7 mouse cellular contexts compared by ENCODE assay signal in the genomic region with DNA sequence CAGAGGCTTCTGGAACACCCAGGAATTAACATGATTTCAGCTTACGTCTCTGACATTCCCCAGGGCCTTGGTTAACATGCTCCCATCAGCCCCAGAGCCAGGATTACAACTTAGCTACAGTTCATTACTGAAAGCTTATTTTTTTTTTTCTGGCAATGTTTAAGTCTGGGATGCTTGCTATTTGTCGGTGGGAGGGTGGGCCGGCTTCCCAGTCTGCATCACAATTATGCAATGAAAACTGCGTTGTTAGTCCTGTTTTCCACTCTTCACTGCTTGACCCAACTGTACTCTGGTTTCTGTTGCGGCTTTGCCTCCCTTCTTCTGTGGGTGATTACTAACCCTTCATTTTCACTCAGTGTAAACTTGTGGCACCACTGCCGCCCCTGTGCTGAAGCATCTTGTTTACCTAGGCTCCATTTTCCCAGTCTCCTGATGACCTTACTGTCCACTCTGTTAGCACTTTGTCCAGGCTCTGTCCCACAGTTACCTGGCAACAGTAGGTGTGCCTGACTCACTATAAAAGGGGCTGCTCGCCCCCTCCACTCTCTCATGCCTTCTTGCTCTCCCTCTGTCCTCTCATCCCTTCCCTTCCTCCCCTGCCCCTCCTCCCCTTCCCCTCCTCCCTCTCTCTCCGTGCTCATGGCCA. TPM values are rescaled to one million over a fixed set of nuclear protein-coding genes. Genes with fewer than 3 reads are reported as not detected.
DNase-seq lines count a peak whose midpoint lies in the region; ATAC-seq and TF ChIP-seq lines count a peak whose summit lies in the region.

No protein-coding gene starts in this region.

- H3K9me3 ChIP-seq in embryonic facial prominence, embryonic 14.5 days (ENCODE audit: control insufficient read depth, low read length): no peaks in the 10 kb centered on the region
- no peaks in the 10 kb centered on the region for H3K9me3 ChIP-seq in midbrain, postnatal 0 days (ENCODE audit: low read length)

- WGBS in embryonic facial prominence, embryonic 14.5 days: 44% methylated on average over 8 of the region's 8 CpGs
- WGBS in midbrain, postnatal 0 days: 40% methylated on average over 8 of the region's 8 CpGs

- H3K4me3 ChIP-seq in embryonic facial prominence, embryonic 14.5 days (ENCODE audit: low read depth, low read length): no peak overlapping the region
- no peak overlapping the region for H3K4me3 ChIP-seq in midbrain, postnatal 0 days (ENCODE audit: low read depth, low read length)

- H3K36me3 ChIP-seq in embryonic facial prominence, embryonic 14.5 days (ENCODE audit: control insufficient read depth, insufficient read depth, low read length): no peaks in the 10 kb centered on the region
- no peaks in the 10 kb centered on the region for H3K36me3 ChIP-seq in midbrain, postnatal 0 days (ENCODE audit: insufficient read depth, low read length)

- peak overlapping the region; percentile 16; the same call in 1 of the 2 replicates for H3K4me2 ChIP-seq in embryonic facial prominence, embryonic 14.5 days (ENCODE audit: low read depth, low read length)
- no peak overlapping the region for H3K4me2 ChIP-seq in midbrain, postnatal 0 days (ENCODE audit: low read depth, low read length, poor library complexity, severe bottlenecking)

- H3K27ac ChIP-seq in embryonic facial prominence, embryonic 14.5 days (replicated peaks; ENCODE audit: low read depth, low read length): peak overlapping the region; percentile 76
- H3K27ac ChIP-seq in midbrain, postnatal 0 days (ENCODE audit: low read depth, low read length): no peak overlapping the region

- no peaks in the 10 kb centered on the region for H3K27me3 ChIP-seq in embryonic facial prominence, embryonic 14.5 days (replicated peaks; ENCODE audit: control insufficient read depth, insufficient read depth, low read length)
- no peaks in the 10 kb centered on the region for H3K27me3 ChIP-seq in midbrain, postnatal 0 days (ENCODE audit: insufficient read depth, low read length)

- peak; percentile 60 for ATAC-seq in embryonic facial prominence, embryonic 14.5 days (ENCODE audit: low read depth)
- no peak for ATAC-seq in midbrain, postnatal 0 days (ENCODE audit: low FRiP score)

- no peak overlapping the region for H3K9ac ChIP-seq in embryonic facial prominence, embryonic 14.5 days (ENCODE audit: low read depth, low read length)
- no peak overlapping the region for H3K9ac ChIP-seq in midbrain, postnatal 0 days (replicated peaks; ENCODE audit: low read length, poor library complexity, severe bottlenecking)

- DNase-seq in kidney, postnatal 4 days: peak; percentile 45 to 62
- no peak for DNase-seq in kidney, adult 8-10 months
- peak; percentile 85 for DNase-seq in embryonic facial prominence, embryonic 14.5 days (ENCODE audit: low spot score)
- DNase-seq in heart, postnatal 25 days (ENCODE audit: low spot score): peak; percentile 20
- DNase-seq in midbrain, postnatal 0 days (ENCODE audit: low spot score): peak; percentile 10
- no peak for DNase-seq in left cerebral cortex, postnatal 4 days
- DNase-seq in left cerebral cortex, adult 11 months (ENCODE audit: low spot score): no peak

- intact Hi-C loops in heart, postnatal 25 days (cut with DNase I): no loop called here
- intact Hi-C loops in left cerebral cortex, postnatal 4 days (cut with DNase I): no loop called here

- TF ChIP-seq CTCF in midbrain, postnatal 0 days (IDR thresholded peaks at IDR 0.05): no peak

- peaks cover 14% of the 10 kb centered on the region for H3K4me1 ChIP-seq in embryonic facial prominence, embryonic 14.5 days (ENCODE audit: control insufficient read depth, insufficient read depth, low read length)
- no peaks in the 10 kb centered on the region for H3K4me1 ChIP-seq in midbrain, postnatal 0 days (ENCODE audit: insufficient read depth, low read length)

RNA-seq across cellular contexts. Expression of gene Selenof, which starts 41.6 kb away (rescaled TPM):
- polyA plus RNA-seq in embryonic facial prominence, embryonic 14.5 days (2014; fragmentation: Nextera tagmentation; extraction: Ambion mirVana): 552 and 561 TPM in 2 replicates
- total RNA-seq in heart, postnatal 25 days (2021): 100 to 1,000 TPM; 141 to 147 TPM
- 287 and 293 TPM in 2 replicates for total RNA-seq in midbrain, postnatal 0 days (2014; rRNA removed)
- polyA plus RNA-seq in midbrain, postnatal 0 days (2015; fragmentation: Nextera tagmentation; extraction: Ambion mirVana): 596 and 650 TPM in 2 replicates
- total RNA-seq in left cerebral cortex, postnatal 4 days (2021): 100 to 1,000 TPM; 248 to 253 TPM

RNA-seq across cellular contexts. Expression of gene Hs2st1, which starts 41.8 kb away (rescaled TPM):
- 13.7 and 14.4 TPM in 2 replicates for polyA plus RNA-seq in embryonic facial prominence, embryonic 14.5 days (2014; fragmentation: Nextera tagmentation; extraction: Ambion mirVana)
- total RNA-seq in heart, postnatal 25 days (2021): 10 to 100 TPM in 1 of 2 experiments, 1 to 10 TPM in 1; 9.8 to 10.3 TPM
- total RNA-seq in midbrain, postnatal 0 days (2014; rRNA removed): 48.5 and 53.2 TPM in 2 replicates
- 10.7 and 13.4 TPM in 2 replicates for polyA plus RNA-seq in midbrain, postnatal 0 days (2015; fragmentation: Nextera tagmentation; extraction: Ambion mirVana)
- total RNA-seq in left cerebral cortex, postnatal 4 days (2021): 10 to 100 TPM; 56.3 to 60.1 TPM

Comparison
In these comparisons a context has a peak if more than half of its experiments do, and no peak if none do; other contexts are left out.
1. DNase-seq: peak in kidney, postnatal 4 days (2 of 2), embryonic facial prominence, embryonic 14.5 days (single experiment), heart, postnatal 25 days (single experiment) and midbrain, postnatal 0 days (single experiment); none in kidney, adult 8-10 months (0 of 2), left cerebral cortex, postnatal 4 days (single experiment) and left cerebral cortex, adult 11 months (single experiment).